Mouse (Mus musculus): ENCODE measurements around the gene Cmya5. TPM values are rescaled to one million over a fixed set of nuclear protein-coding genes. Genes with fewer than 3 reads are reported as not detected.
A peak's percentile ranks its signal among the peaks of the same experiment; 100 is the strongest.

The Cmya5 gene
- polyA plus RNA-seq, 1 experiment from 2014 or later = 0.19 TPM

DNA sequence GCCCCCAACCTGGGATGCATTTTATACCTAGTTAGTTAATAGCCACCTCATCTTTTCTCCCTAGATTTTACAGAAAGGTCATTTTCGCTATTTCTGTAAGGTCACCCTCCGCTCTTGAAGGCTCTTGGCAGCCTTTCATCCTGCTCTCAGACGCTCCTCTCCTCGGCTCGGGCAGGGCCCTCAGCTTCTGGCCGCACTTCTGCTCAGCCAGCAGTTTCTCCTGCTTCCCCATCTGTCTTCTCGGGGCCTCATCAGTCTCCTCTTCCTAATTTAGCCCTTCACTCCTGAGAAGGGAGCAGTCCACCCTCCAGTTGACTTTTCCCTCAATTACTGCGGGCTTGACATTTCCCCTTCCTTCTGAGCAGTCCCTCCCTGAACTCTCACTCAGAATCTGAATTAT is 131.6 kb downstream of the Cmya5 start:
- no peaks in the 10 kb centered on the region for H3K27me3 ChIP-seq (replicated peaks; ENCODE audit: control insufficient read depth, insufficient read depth, low read length)
- no peak overlapping the region for H3K9ac ChIP-seq (replicated peaks; ENCODE audit: low read depth, low read length)
- H3K36me3 ChIP-seq (ENCODE audit: control insufficient read depth, insufficient read depth) = no peaks in the 10 kb centered on the region
- no peak for ATAC-seq
- H3K4me3 ChIP-seq (replicated peaks; ENCODE audit: low read length) = no peak overlapping the region
- H3K27ac ChIP-seq (ENCODE audit: low read length) = no peak overlapping the region
- H3K4me1 ChIP-seq (replicated peaks; ENCODE audit: control insufficient read depth, insufficient read depth, low read length) = no peaks in the 10 kb centered on the region
- no peak overlapping the region for H3K4me2 ChIP-seq (ENCODE audit: low read length)
- no peaks in the 10 kb centered on the region for H3K9me3 ChIP-seq (ENCODE audit: control insufficient read depth, low read length)
- WGBS = 65% methylated on average over 8 of the region's 8 CpGs

GRCm38 (mm10) chr13:93011315-93011714 is 133.2 kb downstream of the Cmya5 start:
- Histone ChIP-seq H3K36me3 (ENCODE audit: control insufficient read depth, insufficient read depth) (no peaks in the 10 kb centered on the region), H3K9me3 (ENCODE audit: control insufficient read depth, low read length) (no peaks in the 10 kb centered on the region), H3K4me3 (replicated peaks; ENCODE audit: low read length) (no peak overlapping the region), H3K9ac (replicated peaks; ENCODE audit: low read depth, low read length) (no peak overlapping the region), H3K27me3 (replicated peaks; ENCODE audit: control insufficient read depth, insufficient read depth, low read length) (no peaks in the 10 kb centered on the region), H3K27ac (ENCODE audit: low read length) (no peak overlapping the region), H3K4me1 (replicated peaks; ENCODE audit: control insufficient read depth, insufficient read depth, low read length) (no peaks in the 10 kb centered on the region), H3K4me2 (ENCODE audit: low read length) (no peak overlapping the region)
- 92% methylated on average over 4 of the region's 4 CpGs for WGBS
- ATAC-seq = no peak

DNA sequence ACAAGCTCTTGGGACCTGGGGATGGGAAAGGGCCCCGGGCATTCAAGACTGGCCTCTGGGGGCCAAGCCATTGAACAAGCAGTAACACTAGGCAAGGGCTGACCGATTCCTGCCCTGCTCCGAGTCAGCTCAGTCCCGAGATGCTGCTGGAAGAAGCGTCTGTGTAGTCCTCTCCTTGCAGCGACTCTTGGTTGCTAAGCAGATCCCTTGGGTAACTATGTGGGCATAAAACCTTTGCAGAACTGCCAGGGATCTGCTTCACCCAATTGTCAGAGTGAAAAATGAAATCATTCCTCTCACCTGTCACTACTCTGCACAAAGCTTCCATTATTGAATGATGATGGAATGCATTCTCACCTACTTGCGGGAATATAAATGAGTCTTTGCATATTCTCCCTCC is 134.0 kb downstream of the Cmya5 start:
- WGBS = 88% methylated on average over 7 of the region's 7 CpGs
- Histone ChIP-seq H3K4me3 (replicated peaks; ENCODE audit: low read length) (no peak overlapping the region), H3K9me3 (ENCODE audit: control insufficient read depth, low read length) (no peaks in the 10 kb centered on the region), H3K27me3 (replicated peaks; ENCODE audit: control insufficient read depth, insufficient read depth, low read length) (no peaks in the 10 kb centered on the region), H3K4me1 (replicated peaks; ENCODE audit: control insufficient read depth, insufficient read depth, low read length) (no peaks in the 10 kb centered on the region), H3K27ac (ENCODE audit: low read length) (no peak overlapping the region; the same call in 1 of the 2 replicates), H3K36me3 (ENCODE audit: control insufficient read depth, insufficient read depth) (no peaks in the 10 kb centered on the region), H3K4me2 (ENCODE audit: low read length) (no peak overlapping the region), H3K9ac (replicated peaks; ENCODE audit: low read depth, low read length) (no peak overlapping the region)
- ATAC-seq = peak; percentile 28; the same call in 1 of the 2 replicates

GRCm38 (mm10) chr13:93007078-93007477 is 137.4 kb downstream of the Cmya5 start:
- Histone ChIP-seq H3K4me1 (replicated peaks; ENCODE audit: control insufficient read depth, insufficient read depth, low read length) (no peaks in the 10 kb centered on the region; the same call in 1 of the 2 replicates), H3K4me3 (replicated peaks; ENCODE audit: low read length) (no peak overlapping the region), H3K27ac (ENCODE audit: low read length) (no peak overlapping the region), H3K27me3 (replicated peaks; ENCODE audit: control insufficient read depth, insufficient read depth, low read length) (no peaks in the 10 kb centered on the region), H3K36me3 (ENCODE audit: control insufficient read depth, insufficient read depth) (no peaks in the 10 kb centered on the region), H3K4me2 (ENCODE audit: low read length) (no peak overlapping the region), H3K9me3 (ENCODE audit: control insufficient read depth, low read length) (no peaks in the 10 kb centered on the region), H3K9ac (replicated peaks; ENCODE audit: low read depth, low read length) (no peak overlapping the region)
- no peak for ATAC-seq
- WGBS = 83% methylated on average over 4 of the region's 4 CpGs

DNA sequence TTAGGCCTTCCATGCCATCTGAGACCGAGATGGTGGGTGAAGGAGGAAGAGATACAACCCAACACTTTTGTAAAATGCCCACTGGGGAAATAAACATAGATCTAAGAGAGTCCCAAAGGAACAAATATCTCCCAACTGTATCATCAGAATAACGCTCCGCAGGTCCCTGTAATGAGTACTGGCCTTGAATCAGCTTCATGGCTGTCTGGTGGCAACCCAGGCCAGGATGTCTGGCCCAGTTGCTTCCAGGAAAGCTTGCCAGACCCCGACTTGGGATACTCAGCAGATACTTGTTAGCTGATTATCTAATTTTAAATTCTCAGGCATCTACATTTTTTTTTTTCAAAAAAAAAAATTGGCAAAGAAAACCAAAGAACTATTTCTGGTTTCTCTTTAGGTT is 138.2 kb downstream of the Cmya5 start:
- Histone ChIP-seq H3K4me2 (ENCODE audit: low read length) (no peak overlapping the region), H3K36me3 (ENCODE audit: control insufficient read depth, insufficient read depth) (no peaks in the 10 kb centered on the region), H3K4me3 (replicated peaks; ENCODE audit: low read length) (no peak overlapping the region), H3K27me3 (replicated peaks; ENCODE audit: control insufficient read depth, insufficient read depth, low read length) (no peaks in the 10 kb centered on the region), H3K9ac (replicated peaks; ENCODE audit: low read depth, low read length) (no peak overlapping the region), H3K9me3 (ENCODE audit: control insufficient read depth, low read length) (no peaks in the 10 kb centered on the region), H3K27ac (ENCODE audit: low read length) (peak overlapping the region; percentile 54; the same call in 1 of the 2 replicates), H3K4me1 (replicated peaks; ENCODE audit: control insufficient read depth, insufficient read depth, low read length) (peaks cover 1% of the 10 kb centered on the region; the same call in 1 of the 2 replicates)
- 57% methylated on average over 4 of the region's 4 CpGs for WGBS
- ATAC-seq = no peak

DNA sequence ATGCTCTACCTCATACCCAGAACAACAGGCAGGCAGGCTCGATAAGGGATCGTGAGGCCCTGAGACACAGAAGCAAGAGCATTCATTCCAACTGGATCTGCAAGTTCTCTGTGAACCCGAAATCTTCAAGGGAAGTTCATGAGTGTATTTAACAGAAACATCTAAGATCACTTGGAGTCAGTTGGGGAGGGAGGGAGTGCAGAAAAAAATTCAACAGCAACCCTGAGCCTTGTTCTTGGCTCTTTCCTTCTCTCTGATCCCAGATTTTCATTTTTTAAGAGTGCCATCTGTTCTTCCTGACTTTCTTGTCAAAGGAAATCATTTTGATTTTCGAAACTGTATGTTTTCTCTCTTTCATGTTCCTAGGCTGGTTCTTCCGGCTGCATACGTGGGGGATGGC is 140.5 kb downstream of the Cmya5 start:
- no peaks in the 10 kb centered on the region for H3K9me3 ChIP-seq (ENCODE audit: control insufficient read depth, low read length)
- 70% methylated on average over 6 of the region's 6 CpGs for WGBS
- H3K4me3 ChIP-seq (replicated peaks; ENCODE audit: low read length) = no peak overlapping the region
- H3K4me2 ChIP-seq (ENCODE audit: low read length) = no peak overlapping the region
- H3K4me1 ChIP-seq (replicated peaks; ENCODE audit: control insufficient read depth, insufficient read depth, low read length) = peaks cover 7% of the 10 kb centered on the region; the same call in 1 of the 2 replicates
- ATAC-seq = 0 out of 2 replicates have a peak, but pooled peaks have one; percentile 17
- no peaks in the 10 kb centered on the region for H3K36me3 ChIP-seq (ENCODE audit: control insufficient read depth, insufficient read depth)
- H3K27ac ChIP-seq (ENCODE audit: low read length) = peak overlapping the region; percentile 74
- no peaks in the 10 kb centered on the region for H3K27me3 ChIP-seq (replicated peaks; ENCODE audit: control insufficient read depth, insufficient read depth, low read length)
- H3K9ac ChIP-seq (replicated peaks; ENCODE audit: low read depth, low read length) = no peak overlapping the region

GRCm38 (mm10) chr13:93002456-93002855 is 142.1 kb downstream of the Cmya5 start:
- no peaks in the 10 kb centered on the region for H3K9me3 ChIP-seq (ENCODE audit: control insufficient read depth, low read length)
- H3K27ac ChIP-seq (ENCODE audit: low read length) = no peak overlapping the region
- peaks cover 7% of the 10 kb centered on the region; the same call in 1 of the 2 replicates for H3K4me1 ChIP-seq (replicated peaks; ENCODE audit: control insufficient read depth, insufficient read depth, low read length)
- H3K9ac ChIP-seq (replicated peaks; ENCODE audit: low read depth, low read length) = no peak overlapping the region
- no peak for ATAC-seq
- 75% methylated on average over 2 of the region's 2 CpGs for WGBS
- H3K27me3 ChIP-seq (replicated peaks; ENCODE audit: control insufficient read depth, insufficient read depth, low read length) = no peaks in the 10 kb centered on the region
- H3K36me3 ChIP-seq (ENCODE audit: control insufficient read depth, insufficient read depth) = no peaks in the 10 kb centered on the region
- no peak overlapping the region for H3K4me3 ChIP-seq (replicated peaks; ENCODE audit: low read length)
- H3K4me2 ChIP-seq (ENCODE audit: low read length) = no peak overlapping the region

DNA sequence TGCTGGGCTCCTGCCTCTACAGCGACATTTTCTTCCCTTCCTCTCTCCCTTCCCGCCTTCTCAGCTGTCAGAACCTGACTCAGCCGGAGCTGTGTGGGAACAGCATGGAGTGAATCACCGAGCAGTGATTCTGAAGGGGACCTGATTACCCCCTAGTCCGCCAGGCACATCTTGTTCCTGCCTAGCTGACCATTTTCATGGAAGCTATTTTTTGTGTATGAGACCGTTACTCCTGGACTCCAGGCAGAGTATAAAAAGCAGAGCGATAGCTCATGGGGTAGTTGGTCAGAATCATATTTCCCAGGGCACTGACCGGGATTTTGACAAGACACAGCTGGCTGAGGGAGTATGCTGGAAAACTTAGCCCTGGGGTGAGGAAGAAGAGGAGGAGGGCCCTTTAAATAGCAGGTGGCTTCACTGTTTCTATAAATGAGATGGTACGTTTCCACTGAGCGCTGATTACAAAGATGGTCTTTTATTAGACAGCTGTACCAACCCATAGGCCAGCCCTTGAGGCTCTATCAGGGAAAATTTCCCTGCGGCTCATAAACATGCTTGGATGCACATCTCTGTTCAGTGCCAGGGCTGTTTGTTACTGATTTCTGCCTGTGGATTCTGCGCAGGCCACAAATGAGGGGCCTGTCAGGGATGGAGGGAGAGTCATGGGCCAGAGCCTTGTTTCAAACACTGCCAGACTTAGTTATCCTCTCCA is 143.7 kb downstream of the Cmya5 start:
- 55% methylated on average over 12 of the region's 12 CpGs for WGBS
- ATAC-seq = peak; percentile 67
- Histone ChIP-seq H3K4me3 (replicated peaks; ENCODE audit: low read length) (no peak overlapping the region), H3K27me3 (replicated peaks; ENCODE audit: control insufficient read depth, insufficient read depth, low read length) (no peaks in the 10 kb centered on the region), H3K4me2 (ENCODE audit: low read length) (no peak overlapping the region), H3K9ac (replicated peaks; ENCODE audit: low read depth, low read length) (no peak overlapping the region), H3K36me3 (ENCODE audit: control insufficient read depth, insufficient read depth) (no peaks in the 10 kb centered on the region), H3K4me1 (replicated peaks; ENCODE audit: control insufficient read depth, insufficient read depth, low read length) (peaks cover 7% of the 10 kb centered on the region; the same call in 1 of the 2 replicates), H3K27ac (ENCODE audit: low read length) (0 out of 2 replicates have a peak overlapping the region, but pooled peaks have one; percentile 13), H3K9me3 (ENCODE audit: control insufficient read depth, low read length) (no peaks in the 10 kb centered on the region)

GRCm38 (mm10) chr13:92999860-93000259 is 144.7 kb downstream of the Cmya5 start:
- Histone ChIP-seq H3K9ac (replicated peaks; ENCODE audit: low read depth, low read length) (no peak overlapping the region), H3K27ac (ENCODE audit: low read length) (no peak overlapping the region), H3K36me3 (ENCODE audit: control insufficient read depth, insufficient read depth) (no peaks in the 10 kb centered on the region), H3K27me3 (replicated peaks; ENCODE audit: control insufficient read depth, insufficient read depth, low read length) (no peaks in the 10 kb centered on the region), H3K9me3 (ENCODE audit: control insufficient read depth, low read length) (no peaks in the 10 kb centered on the region), H3K4me1 (replicated peaks; ENCODE audit: control insufficient read depth, insufficient read depth, low read length) (peaks cover 7% of the 10 kb centered on the region; the same call in 1 of the 2 replicates), H3K4me3 (replicated peaks; ENCODE audit: low read length) (no peak overlapping the region), H3K4me2 (ENCODE audit: low read length) (no peak overlapping the region)
- ATAC-seq = peak; percentile 69
- 41% methylated on average over 9 of the region's 9 CpGs for WGBS
